Mouse (Mus musculus): ENCODE data around the gene Vamp9.
A peak's percentile ranks its signal among the peaks of the same experiment; 100 is the strongest.

Vamp9 gene

GRCm38 (mm10) chr5:99906181-99906956 is at the start of gene Vamp9:
TSS of gene Vamp9 (plus strand) at chr5:99906254.
- DNase-seq, result peak; percentile 94

DNA sequence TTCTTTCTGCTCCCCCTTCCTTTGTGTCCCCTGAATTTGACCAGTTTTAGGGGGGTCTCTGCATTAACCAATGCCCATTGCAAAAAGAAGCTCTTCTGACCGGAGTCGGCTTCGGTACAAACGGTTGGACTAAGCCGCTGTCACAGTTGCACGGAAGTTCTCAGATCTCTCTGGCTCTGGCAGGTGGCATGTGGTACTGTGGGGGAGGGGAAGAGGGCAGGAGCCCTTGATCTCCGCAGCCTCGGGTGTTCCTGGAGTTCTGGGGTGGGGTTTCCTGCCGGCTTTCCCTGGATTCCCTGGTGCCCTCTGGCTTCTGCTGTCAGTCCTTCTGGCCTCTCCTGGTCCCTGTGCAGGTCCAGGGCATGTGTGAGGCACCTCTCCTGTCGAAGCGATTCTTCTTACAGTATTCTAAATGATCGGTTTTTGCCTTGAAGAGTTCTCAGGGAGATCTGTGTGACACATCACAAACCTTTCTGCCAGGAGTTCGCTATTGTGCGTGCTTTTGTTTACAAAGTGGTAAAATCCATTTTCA is 48.9 kb upstream of the Vamp9 start:
- DNase-seq, result no peak

GRCm38 (mm10) chr5:99859637-99860433 is 46.2 kb upstream of the Vamp9 start:
- no peak for DNase-seq

GRCm38 (mm10) chr5:99861816-99862215 is 44.2 kb upstream of the Vamp9 start:
- DNase-seq, result no peak

- no peak for DNase-seq
These were observed 42.2 kb upstream of the Vamp9 start for GRCm38 (mm10) chr5:99863656-99864380.

DNA sequence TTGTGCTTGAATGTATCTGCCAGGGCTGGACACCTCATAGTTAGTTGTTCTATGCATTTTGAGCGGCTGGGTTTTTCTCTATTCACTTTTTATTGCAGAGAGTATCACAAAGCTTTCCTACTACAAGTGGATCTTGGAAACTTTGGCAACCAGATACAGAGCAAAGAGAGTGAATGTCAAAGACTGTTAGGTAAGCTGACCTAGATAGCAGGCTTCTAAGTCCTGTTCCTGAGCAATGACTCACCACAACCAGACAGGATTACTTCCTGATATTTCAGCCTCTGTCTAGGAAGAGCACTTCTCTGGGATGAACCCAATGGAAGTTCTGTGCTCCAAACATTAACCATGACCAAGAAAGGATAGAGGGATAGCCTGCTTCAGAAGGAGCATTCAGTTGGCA is 40.3 kb upstream of the Vamp9 start:
- no peak for DNase-seq

DNA sequence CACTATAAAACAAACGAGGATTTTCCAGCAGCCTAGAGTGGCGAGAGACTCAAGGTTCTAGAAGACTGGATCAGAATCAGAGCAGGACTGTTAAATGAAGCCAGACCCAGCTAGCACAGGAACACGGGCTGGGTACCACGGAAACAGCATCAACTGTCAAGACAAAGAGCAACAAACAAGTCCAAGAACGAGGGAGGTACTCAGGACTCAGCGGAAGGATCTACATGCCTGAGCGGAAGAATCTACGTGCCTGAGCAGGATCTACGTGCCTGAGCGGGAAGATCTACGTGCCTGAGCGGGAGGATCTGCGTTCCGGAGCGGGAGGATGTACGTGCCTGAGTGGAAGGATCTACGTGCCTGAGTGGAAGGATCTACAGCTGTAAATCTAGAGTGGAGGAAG is 37.8 kb upstream of the Vamp9 start:
- DNase-seq, result no peak

GRCm38 (mm10) chr5:99868923-99869322 is 37.1 kb upstream of the Vamp9 start:
- no peak for DNase-seq

GRCm38 (mm10) chr5:99877565-99877964 is 28.5 kb upstream of the Vamp9 start:
- no peak for DNase-seq

- no peak for DNase-seq
These were observed 23.6 kb upstream of the Vamp9 start for GRCm38 (mm10) chr5:99882441-99882840.

DNA sequence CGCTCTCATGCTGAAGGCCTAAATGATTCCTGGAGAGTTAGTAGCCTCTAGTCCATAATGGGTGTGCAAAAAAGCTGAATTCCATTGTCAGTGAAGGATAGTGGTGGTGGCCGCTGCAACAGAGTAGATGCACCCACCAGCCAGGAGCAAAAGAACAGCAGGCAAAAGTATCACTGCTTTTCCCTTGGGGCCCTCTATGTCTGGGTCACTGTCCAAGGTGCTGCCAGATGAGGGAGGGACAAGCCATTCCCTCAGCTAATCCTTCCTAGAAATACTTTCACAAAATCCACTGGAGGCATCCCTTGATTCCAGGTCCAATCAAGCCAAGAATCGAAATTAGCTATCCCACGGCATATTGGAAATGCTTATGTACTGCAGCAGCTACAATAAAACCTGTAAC is 22.0 kb upstream of the Vamp9 start:
- no peak for DNase-seq

DNA sequence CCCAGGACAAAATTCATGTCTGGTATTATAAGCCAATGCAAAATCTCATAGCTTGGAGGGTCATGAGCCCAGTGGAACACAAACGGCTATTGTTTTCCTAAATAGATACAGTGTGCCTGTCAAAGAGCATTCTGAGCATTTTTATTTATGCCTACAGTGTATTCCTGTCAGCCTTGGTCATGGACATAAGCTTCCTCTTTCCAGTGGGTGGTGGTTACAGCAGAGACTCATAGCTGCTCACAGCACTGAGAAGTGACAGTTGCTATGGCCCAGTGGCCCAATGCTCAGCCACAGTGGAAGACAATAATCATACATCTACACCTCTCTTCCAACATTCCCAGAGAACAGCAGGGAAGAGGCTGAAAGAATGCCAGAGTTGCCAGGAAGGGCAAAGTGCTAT is 18.9 kb upstream of the Vamp9 start:
- no peak for DNase-seq

DNA sequence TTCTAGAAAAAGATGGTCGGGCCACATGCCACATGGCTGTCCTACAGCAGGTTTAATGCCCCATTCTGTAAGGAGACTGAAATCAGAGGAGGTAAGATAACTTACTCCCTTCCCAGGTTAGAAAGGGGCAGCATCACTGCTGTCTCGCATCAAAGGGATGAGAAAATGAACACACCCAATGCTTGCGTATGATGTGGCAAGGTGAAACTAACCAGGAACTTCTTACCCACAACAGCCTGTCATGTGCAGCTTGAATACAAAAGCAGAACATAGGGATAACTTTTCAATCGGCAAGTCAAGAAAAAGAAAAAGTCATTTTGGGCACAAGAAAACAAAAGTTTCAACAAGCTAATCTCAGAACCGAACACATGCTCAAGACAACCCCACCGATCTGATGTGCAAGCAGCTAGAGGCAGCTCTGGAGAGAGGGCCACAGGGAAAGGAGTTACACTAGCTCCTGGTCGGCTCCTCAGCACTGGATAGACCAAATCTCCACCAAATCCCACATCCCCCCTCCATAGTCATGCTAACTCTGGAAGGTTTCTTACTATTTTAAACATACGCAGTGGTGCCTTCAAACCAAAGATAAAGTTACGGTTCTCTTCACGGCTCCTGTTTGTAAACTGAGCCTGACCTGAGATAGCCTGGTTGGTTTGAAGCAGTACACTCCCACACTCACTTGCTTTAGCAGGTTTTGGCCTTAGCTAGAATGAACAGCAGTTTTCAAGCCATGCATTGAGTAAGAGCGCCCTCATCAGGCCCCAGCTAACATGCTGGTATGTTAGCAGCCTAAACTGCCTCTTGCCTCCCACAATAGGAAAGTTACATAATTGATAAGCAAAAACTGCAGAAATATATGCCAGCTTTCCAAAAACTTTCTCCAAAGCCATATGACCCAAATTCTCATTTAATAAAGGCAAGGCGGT is 14.3 kb upstream of the Vamp9 start:
- peak; percentile 80 for DNase-seq

GRCm38 (mm10) chr5:99900041-99900440 is 6.0 kb upstream of the Vamp9 start:
- DNase-seq, result peak; percentile 55

DNA sequence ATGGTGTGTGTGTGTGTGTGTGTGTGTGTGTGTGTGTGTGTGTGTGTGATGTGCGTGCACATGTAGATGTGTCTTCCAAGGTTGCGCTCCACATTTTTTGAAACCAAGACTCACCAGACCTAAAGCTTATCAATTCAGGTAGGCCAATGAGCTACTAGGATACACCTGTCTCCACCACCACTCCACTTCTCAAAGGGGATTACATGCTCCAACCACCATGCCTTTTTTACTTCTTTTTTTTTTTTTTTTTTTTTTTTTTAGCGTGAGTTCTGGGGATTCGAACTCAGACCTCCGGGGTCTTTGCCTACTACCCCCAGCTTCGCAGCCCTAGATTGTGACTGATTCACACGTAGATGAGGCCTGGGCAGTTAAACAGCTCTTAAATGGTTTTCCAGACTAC is 323 bp upstream of the Vamp9 start:
- DNase-seq, result no peak

DNA sequence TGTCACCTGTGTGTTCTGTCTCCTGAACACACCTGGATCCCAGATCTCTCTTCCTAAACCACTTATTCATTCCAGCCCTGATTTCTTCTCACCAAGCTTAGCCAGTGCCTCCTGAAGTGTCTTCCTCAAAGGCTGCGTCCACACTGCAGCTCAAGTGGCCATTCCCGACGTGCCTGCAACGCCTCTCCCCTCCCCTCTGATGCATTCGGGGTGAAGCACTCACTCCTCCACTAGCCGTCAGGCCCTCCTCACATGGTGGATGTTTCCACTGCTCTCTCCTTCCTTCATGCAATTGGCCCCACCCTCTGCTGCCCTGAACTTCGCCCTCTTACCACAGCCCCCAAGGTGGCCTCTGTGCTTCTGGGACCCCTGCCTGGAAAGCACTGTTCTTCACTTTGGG is 9.4 kb downstream of the Vamp9 start:
- no peak for DNase-seq

DNA sequence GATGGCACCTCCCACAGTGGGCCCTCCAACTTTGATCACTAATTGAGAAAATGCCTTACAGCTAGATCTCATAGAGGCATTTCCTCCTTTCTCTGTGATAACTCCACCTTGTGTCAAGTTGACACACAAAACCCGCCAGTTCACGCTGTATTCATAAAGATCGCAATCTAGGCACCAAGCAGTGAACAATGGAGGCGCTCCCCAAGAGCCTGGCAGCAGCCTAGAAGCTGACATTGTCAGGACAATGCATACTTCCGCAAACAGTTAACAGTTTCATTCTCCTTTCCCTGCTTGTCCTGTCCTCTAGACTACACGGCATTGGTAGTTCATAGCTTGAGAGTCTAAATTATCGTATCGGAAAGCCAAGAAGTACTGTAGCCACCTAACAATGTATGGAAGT is 16.0 kb downstream of the Vamp9 start:
- DNase-seq, result no peak

- DNase-seq, result no peak
These were observed 21.9 kb downstream of the Vamp9 start for GRCm38 (mm10) chr5:99927951-99928350.

- no peak for DNase-seq
These were observed 25.9 kb downstream of the Vamp9 start for GRCm38 (mm10) chr5:99931910-99932309.

DNA sequence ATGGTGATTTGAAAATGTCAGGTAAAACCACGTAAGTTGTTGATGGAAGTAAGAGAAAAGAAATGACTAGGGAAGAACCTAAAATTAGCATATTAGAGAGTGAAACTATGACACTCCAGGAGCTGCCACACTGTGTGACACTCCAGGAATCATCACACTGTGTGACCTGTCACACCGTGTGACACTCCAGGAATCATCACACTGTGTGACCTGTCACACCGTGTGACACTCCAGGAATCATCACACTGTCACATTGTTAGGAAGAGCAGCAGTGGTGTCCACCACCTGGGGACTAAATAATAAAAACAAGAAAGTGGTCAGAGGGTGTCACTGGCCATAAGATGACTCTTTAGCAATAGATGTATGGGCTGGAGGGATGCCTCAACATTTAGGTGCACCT is 33.4 kb downstream of the Vamp9 start:
- DNase-seq, result no peak

GRCm38 (mm10) chr5:99941273-99941672 is 35.2 kb downstream of the Vamp9 start:
- DNase-seq, result no peak

- no peak for DNase-seq
These were observed 35.9 kb downstream of the Vamp9 start for GRCm38 (mm10) chr5:99941776-99942502.
